Mouse (Mus musculus) activated CD4-positive, CD25-positive, alpha-beta regulatory T cell, adult 4 months (primary cell): ENCODE results near the gene Snx15. TPM values are rescaled to one million over a fixed set of nuclear protein-coding genes. Genes with fewer than 3 reads are reported as not detected.

ENCODE experiments used
- ATAC-seq: one replicate; pipeline ENCODE4 v1.8.0; 2017
- polyA plus RNA-seq, 2 experiments: library from polyadenylated mRNA; unstranded; fragments of 100-300 nt; shearing (Covaris generic); gene quantifications; one replicate each; pipeline ENCODE4 v1.2.1; 2017

Snx15 gene
- polyA plus RNA-seq, 2 experiments from 2014 or later, result 17.4 to 25.2 TPM

DNA sequence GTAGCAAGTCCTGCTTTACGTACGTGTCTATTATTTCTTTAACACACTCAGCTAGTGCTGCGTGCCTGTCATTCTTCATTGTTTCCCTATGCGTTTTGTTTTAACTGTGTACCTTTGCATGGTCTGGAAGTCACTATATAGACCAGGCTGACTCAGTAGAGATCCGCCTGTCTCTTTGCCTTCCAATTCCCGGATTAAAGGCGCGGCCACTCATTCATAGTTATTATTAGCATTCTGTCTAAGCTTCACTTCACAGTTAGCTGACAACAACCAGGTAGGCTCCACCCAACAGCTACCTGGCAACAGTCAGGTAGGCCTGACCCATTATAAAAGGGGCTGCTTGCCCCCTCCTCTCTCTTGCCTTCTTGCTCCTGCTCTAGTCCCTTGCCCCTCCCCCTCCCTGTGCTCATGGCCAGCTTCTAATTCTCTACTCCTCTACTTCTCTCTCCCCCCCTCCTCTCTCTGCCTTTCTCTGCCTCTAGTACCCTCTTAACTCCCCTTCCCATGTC, 9.4 kb downstream of the Snx15 start:
- ATAC-seq, result no peak

DNA sequence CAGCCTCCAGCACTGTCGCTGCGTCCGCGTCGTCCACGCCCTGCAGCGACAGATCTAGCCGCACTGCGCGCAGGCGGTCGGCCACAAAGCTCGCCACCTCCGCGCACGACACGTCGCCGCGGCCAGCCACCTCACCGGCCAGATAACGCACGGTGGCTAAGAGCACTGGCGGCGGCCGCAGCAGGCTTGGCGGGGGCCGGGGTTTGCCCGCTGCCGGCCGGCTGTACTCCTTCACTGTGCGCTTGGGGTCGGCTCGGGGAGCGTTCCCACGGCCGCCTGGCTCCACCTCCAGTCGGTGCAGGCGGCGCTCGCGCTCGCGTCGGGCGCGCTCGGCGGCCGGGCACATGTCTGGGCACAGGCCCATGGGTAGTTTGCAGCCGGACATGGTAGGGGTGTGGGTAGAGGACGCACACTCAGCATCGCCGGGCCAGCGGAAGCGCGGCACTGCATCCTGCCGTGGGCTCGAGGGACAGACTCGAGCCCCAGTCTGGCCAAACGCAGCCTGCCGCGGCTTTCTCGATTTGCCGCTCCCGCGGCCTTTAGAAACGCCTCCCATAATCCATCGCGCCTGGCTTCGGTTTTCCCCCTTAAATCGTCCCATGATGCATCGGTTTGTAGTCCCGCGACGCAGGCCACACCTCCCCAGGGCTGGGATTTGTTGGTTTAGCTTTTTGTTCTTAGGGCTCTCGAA, 10.0 kb downstream of the Snx15 start, which contains the start of gene Sac3d1:
Gene Sac3d1, minus strand, starts transcription at position 665 of the 691 bp plus-strand sequence.
- ATAC-seq, result peak; percentile 84

DNA sequence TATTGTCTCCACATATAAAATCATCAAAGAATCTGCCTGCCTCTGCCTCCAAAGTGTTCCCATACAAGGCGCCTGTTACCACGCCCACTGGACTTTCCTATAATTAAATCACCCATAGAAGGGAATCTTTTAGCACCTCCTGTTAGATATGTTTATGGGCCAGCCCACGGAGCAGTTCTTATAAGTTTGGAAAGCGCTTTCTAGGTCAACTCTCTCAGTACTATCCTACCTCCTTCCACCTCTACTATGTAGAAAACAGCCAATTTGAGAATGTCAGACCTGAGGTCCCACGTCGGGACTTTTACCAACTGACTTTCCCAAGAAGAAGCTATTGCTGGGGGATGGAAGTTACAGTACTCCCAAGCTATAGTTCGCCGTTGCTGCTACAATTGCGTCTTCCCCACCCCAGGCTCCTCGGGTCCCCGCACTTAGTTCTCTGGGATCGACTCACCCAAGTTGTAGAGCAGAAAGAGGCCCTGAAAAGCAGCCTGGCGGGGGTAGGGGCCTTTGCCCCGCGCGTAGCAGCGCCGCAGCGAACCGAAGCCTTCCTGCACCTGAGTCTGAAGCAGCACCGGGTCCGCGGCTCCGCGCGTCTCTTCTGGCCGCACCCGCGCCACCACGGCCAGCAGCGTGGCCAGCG, 10.6 kb downstream of the Snx15 start:
- no peak for ATAC-seq

DNA sequence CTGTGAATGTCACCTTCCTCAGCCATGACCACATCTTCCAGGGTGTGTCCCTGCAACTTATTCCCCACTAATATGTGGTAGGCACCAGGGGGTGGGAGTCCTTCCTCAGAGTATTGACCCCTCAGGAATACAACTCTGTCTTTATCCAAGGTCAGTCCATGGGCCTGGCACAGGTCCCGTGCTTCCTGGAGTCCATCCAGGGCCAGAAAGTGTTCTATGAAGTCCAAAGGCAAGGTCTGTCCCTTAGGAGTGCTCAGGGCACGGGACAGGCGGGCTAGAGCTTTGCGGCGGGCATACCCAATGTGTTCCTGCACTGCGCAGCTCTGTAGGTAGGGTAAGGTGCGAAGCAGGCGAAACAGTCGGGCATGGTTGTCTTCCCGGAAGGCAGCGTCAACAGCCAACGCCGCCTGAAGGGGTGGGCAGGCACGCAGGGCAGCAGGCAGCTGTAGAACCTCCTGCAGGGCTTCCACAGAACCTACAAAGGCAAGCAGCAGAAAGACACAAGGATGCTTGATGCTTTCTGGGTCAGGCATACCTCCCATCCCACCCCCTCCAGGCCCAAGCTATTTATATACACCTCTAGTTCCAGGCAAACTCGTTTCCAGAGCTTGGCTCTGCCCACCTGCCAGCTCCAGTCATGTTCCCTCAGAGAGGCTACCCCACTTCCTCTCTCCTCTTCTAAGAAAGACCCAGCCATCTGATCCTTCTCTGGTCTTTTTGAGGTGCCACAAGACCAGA, 11.8 kb downstream of the Snx15 start:
- ATAC-seq, result no peak

DNA sequence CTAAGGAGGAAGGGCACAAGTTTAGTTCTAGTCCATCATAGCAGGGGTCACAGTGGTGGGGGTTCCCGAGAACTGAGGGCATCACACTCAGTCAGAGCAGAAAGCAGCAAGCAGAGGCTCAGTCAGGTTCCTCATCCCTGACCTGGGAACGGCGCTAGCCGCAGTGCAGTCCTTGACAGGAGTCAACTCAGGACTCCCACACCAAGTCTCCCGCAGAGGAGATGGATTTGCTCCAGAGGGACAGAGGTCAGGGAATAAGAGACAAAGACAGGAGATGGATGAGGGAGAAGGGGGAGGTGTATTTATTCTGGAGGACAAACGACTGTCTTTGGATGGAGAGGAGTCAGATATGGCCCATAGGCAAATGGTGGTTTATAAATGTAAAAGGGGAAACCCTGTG, 15.0 kb downstream of the Snx15 start:
- no peak for ATAC-seq

GRCm38 (mm10) chr19:6105586-6105985, 22.5 kb downstream of the Snx15 start, which contains the start of gene Naaladl1:
Gene Naaladl1 (plus strand): TSS chr19:6105782.
- ATAC-seq, result no peak

DNA sequence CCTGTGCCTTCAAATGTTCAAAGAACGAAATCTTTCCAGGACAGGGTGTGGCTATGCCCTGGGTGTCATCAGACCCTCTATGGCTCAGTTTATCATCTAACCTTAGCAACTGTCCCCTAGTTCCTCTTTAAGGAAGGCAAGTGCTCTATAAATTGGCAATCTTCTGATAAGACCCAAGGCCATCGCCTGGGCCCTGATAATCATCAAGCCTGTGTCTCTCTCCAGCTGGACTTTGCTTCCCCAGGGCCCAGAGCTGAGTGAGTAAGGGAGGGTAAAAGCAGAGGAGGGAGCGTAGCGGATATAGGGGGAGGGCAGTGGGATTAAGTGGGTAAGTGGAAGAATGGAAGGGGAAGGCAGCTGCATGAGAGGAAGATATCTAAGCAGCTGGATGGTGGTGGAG, 23.6 kb downstream of the Snx15 start:
- ATAC-seq, result no peak

GRCm38 (mm10) chr19:6102169-6102853, 25.8 kb downstream of the Snx15 start:
- no peak for ATAC-seq

- ATAC-seq, result no peak
Measured at GRCm38 (mm10) chr19:6101186-6101585, 26.9 kb downstream of the Snx15 start.

DNA sequence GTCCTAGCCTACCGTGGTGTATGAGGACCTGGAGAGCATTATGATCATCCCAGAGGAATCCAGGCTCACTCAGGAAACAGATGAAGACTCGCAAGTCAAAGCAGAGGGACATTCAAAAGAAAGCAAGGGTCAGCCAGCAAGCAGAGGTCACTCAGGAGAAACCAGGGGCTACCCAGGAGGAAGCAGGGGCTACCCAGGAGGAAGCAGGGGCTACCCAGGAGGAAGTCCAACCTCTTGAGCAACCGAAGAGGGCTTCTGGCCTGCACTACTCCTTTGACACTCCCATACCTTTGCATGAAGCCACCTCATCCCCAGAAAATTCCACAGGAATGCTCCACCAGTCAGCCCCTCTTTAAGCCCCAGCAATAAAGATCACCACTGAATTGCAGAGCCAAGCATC, 30.3 kb downstream of the Snx15 start:
- ATAC-seq, result no peak

DNA sequence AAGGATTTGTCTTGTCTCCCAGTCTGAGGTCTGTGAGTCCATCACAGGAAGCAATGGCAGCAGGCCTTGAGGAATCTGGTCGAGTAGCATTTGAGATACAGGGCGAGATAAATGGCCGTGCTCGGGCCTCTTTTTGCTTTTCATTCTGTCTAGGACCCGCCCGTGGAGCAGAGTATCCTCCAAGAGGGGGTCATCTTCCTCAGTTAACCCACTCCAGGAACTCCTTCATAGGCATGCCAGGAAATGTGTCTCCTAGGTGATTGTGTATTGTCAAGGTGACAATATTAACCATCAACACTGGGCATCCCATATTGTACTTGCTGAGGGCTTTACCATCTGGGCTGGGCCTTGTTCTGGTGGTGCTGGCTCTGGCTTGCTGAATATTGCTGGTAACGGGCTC, 34.0 kb downstream of the Snx15 start, which contains the start of gene AC131692.1:
Gene AC131692.1, plus strand, starts transcription at position 301 of the 400 bp plus-strand sequence.
- no peak for ATAC-seq

DNA sequence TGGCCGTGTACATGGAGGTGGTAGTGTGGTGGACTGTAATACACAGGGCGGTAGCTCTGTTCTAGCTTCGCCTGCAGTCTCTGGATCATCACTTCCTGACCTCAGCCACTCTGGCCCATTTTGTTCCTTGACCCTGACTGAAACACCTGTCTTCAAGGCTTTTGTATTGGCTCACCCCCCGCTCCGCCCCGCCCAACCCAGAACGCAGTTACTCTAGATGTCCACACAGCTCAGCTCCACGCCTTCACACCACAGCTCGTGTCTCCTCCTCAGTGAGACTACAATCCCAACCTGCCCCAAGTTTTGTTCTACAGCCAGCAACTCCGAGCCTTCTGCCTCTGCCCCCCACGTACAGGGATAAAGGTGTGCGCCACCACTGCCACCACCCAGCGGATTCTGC, 39.3 kb downstream of the Snx15 start:
- ATAC-seq, result no peak

- ATAC-seq, result peak; percentile 86
Measured at GRCm38 (mm10) chr19:6085417-6085879, 42.7 kb downstream of the Snx15 start.

- peak; percentile 88 for ATAC-seq
Measured at GRCm38 (mm10) chr19:6084478-6085248, 43.4 kb downstream of the Snx15 start, which contains the start of the genes Zfpl1 and Cdca5. Gene Zfpl1 (minus strand): TSS chr19:6084956. Gene Cdca5 (plus strand): TSS chr19:6084983.

DNA sequence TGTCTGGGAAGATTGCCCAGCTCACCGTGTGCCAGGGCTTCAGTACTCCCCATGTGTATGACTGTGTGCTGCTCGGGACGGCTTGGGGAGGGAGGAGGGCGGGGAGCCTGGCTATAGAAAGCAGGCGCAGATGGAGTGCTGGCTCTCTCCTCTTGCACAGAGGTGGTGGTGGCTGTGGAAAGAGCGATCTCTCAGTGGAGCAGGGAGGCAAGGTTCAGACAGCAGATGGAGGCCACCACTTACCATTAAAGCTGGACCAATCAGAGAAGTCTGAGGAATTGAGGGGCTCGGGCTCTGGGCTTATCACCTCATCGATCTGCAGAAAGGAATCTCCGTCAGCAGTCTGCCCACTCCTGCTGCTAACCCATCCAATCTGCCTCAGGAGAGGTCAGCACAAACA, 45.9 kb downstream of the Snx15 start, which contains the start of gene Gm28374:
Gene Gm28374, minus strand, starts transcription at position 101 of the 400 bp plus-strand sequence.
- ATAC-seq, result no peak

DNA sequence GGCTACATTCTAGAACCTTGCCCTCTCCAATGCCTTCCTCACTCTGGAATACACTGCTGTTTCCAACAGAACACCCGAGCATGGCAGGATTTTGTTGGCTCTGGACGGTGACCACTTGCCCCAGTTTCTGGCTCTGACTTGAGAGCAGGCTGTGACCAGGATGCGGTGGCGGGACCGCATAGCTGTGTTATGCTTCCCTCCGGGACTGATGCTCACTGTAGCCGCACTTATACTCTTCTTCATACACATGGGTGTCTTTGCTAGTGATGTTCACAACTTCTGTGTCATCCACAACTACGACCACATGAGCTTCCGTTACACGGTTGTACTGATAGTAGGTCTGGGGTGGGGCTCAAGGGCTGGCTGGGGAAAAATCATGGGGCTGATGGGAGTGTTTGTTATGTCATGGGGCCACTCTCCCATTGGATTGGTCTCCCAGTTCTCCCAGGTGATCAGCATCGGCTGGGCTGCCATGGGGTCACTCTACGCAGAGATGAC, 48.1 kb downstream of the Snx15 start, which contains the start of gene Tmem262:
Gene Tmem262, plus strand, starts transcription at position 51 of the 498 bp plus-strand sequence.
- no peak for ATAC-seq

DNA sequence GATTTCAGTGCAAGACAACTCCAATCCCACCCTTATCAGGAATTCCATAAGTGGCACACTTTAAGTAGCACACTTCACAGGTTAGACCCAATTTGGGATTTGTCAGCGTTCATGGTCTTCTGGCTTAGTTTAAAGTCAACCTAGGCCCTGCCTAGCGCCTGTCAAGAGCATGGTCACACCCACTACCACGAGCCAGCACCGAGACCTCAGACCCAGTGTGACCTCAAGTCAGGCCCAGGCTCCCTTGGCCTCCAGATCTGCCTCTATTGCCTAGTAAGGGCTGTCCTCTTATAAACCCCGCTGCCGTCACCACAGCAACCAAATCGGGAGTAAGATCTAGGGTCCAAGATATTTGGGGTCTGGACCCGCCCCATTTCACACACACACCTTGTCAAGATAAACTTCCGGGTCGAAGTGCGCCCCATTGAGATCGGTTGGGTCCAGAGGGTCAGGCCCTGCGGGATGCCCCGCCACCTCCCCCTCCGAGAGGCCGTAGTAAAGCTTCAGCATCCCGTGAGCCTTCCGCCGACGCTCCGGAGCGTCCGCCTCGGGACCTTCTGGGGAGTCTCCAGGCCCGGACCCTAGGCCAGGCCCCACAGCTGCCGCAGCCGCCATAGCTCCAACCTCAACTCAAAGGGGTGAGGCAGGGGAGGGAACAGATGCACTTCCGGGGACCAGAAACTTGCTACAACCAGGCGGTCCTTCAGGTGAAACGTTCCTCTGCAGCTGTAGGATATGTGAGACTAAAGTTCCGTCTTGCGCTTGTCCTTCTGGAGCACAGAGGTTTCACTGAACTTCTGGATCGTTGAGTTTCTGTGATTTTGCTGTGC, 51.3 kb downstream of the Snx15 start, which contains the start of gene Vps51:
Gene Vps51, minus strand, starts transcription at position 668 of the 830 bp plus-strand sequence.
- peak; percentile 93 for ATAC-seq

GRCm38 (mm10) chr19:6073889-6074288, 54.2 kb downstream of the Snx15 start:
- no peak for ATAC-seq

GRCm38 (mm10) chr19:6071261-6071660, 56.8 kb downstream of the Snx15 start:
- ATAC-seq, result no peak
